Mouse (Mus musculus) CH12.LX (cell line): ENCODE measurements around the gene Adam1a. TPM values are rescaled to one million over a fixed set of nuclear protein-coding genes. Genes with fewer than 3 reads are reported as not detected.

Source experiments
- DNase-seq: peaks from one replicate; pipeline ENCODE4 v3.0.0-alpha.2; 2013; ENCODE audit errors: extremely low read depth
- H3K27ac ChIP-seq: 2 replicates; pipeline ENCODE4 v1.5.1; 2012; ENCODE audit warnings: low read depth, mild to moderate bottlenecking, control low read depth, moderate library complexity; ENCODE audit not compliant: insufficient read depth
- H3K27me3 ChIP-seq: replicated peaks from 2 replicates; pipeline ENCODE3; 2012; ENCODE audit warnings: inconsistent platforms
- H3K36me3 ChIP-seq, 2 experiments: replicated peaks in 1 of 2; 2 replicates each; pipeline versions ENCODE3 to v1.6.1; 2012; ENCODE audit warnings: inconsistent platforms in 1 of 2, low read length in 1 of 2, mild to moderate bottlenecking in 1 of 2, mixed read lengths in 1 of 2, moderate library complexity in 1 of 2; ENCODE audit not compliant: control insufficient read depth in 1 of 2, insufficient read depth in 1 of 2
- H3K4me1 ChIP-seq, 2 experiments: 2 replicates each; pipeline ENCODE4 v1.6.1; 2012; ENCODE audit warnings: inconsistent platforms in 1 of 2, moderate library complexity in 1 of 2; ENCODE audit not compliant: insufficient read depth in 2 of 2, control insufficient read depth in 1 of 2
- H3K4me2 ChIP-seq: 2 replicates; pipeline ENCODE4 v1.6.1; 2012; ENCODE audit warnings: low read depth, mild to moderate bottlenecking, control low read depth; ENCODE audit not compliant: poor library complexity, insufficient read depth, severe bottlenecking
- H3K4me3 ChIP-seq, 3 experiments: fragments of 150-350 bp in 1 of 3; sonication (generic) in 1 of 3; replicated peaks in 1 of 3; 2 replicates each; pipeline versions ENCODE3 to v1.5.1; 2011 to 2012; ENCODE audit warnings: low read depth in 2 of 3, low read length in 2 of 3, mild to moderate bottlenecking in 2 of 3, moderate library complexity in 2 of 3, control low read depth in 1 of 3, improper control_type of control experiment in 1 of 3, inconsistent platforms in 1 of 3, mixed read lengths in 1 of 3; ENCODE audit not compliant: poor library complexity in 1 of 3
- H3K79me2 ChIP-seq: replicated peaks from 2 replicates; pipeline ENCODE4 v1.6.1; 2012; ENCODE audit warnings: mild to moderate bottlenecking, moderate library complexity; ENCODE audit not compliant: control insufficient read depth, poor library complexity, insufficient read depth, severe bottlenecking; ENCODE audit errors: extremely low read depth
- H3K9ac ChIP-seq: 2 replicates; pipeline ENCODE4 v1.6.1; 2012; ENCODE audit warnings: low read depth, mild to moderate bottlenecking, control low read depth, moderate library complexity; ENCODE audit not compliant: insufficient read depth
- H3K9me3 ChIP-seq: replicated peaks from 2 replicates; pipeline ENCODE3; 2012; ENCODE audit warnings: low read length, inconsistent platforms, mixed read lengths
- ELF1 ChIP-seq: IDR thresholded peaks from 2 replicates; pipeline ENCODE4 v1.6.1; 2014; ENCODE audit warnings: low read depth, mild to moderate bottlenecking, inconsistent platforms, low read length, improper control_type of control experiment
- GABPA ChIP-seq: IDR thresholded peaks from 2 replicates; pipeline ENCODE4 v1.6.1; 2012; ENCODE audit warnings: low read depth, low read length, improper control_type of control experiment, inconsistent platforms; ENCODE audit not compliant: insufficient replicate concordance
- HCFC1 ChIP-seq: IDR thresholded peaks from 2 replicates; pipeline ENCODE4 v1.6.1; 2012; ENCODE audit warnings: low read depth, mild to moderate bottlenecking, inconsistent platforms, low read length, improper control_type of control experiment
- IRF4 ChIP-seq: IDR thresholded peaks from 2 replicates; pipeline ENCODE4 v1.6.1; 2014; ENCODE audit warnings: low read depth, mild to moderate bottlenecking, inconsistent platforms, low read length, improper control_type of control experiment
- JUND ChIP-seq: conservative IDR thresholded peaks from 2 replicates; pipeline ENCODE4 v1.6.1; 2011; ENCODE audit warnings: low read depth, low read length, improper control_type of control experiment
- KAT2A ChIP-seq: IDR thresholded peaks from 2 replicates; pipeline ENCODE4 v1.6.1; 2012; ENCODE audit warnings: low read length, improper control_type of control experiment, inconsistent platforms; ENCODE audit not compliant: insufficient replicate concordance
- MAFK ChIP-seq: IDR thresholded peaks from 2 replicates; pipeline ENCODE4 v1.6.1; 2011; ENCODE audit warnings: low read length, improper control_type of control experiment; ENCODE audit not compliant: insufficient replicate concordance
- MAX ChIP-seq: IDR thresholded peaks from 2 replicates; pipeline ENCODE4 v1.6.1; 2011; ENCODE audit warnings: low read length, improper control_type of control experiment
- MEF2A ChIP-seq: IDR thresholded peaks from 2 replicates; pipeline ENCODE4 v1.6.1; 2014; ENCODE audit warnings: low read depth, mild to moderate bottlenecking, inconsistent platforms, low read length, improper control_type of control experiment, borderline replicate concordance
- MXI1 ChIP-seq: IDR thresholded peaks from 2 replicates; pipeline ENCODE4 v1.6.1; 2011; ENCODE audit warnings: mild to moderate bottlenecking, low read depth, low read length, improper control_type of control experiment
- MYC ChIP-seq: IDR thresholded peaks from 2 replicates; pipeline ENCODE4 v1.6.1; 2011; ENCODE audit warnings: low read depth, mild to moderate bottlenecking, improper control_type of control experiment, low read length
- NELFE ChIP-seq: IDR thresholded peaks from 2 replicates; pipeline ENCODE4 v1.6.1; 2011; ENCODE audit warnings: low read depth, low read length, improper control_type of control experiment
- NRF1 ChIP-seq: IDR thresholded peaks from 2 replicates; pipeline ENCODE4 v1.6.1; 2014; ENCODE audit warnings: low read depth, mild to moderate bottlenecking, inconsistent platforms, low read length, improper control_type of control experiment, moderate library complexity
- POLR2A ChIP-seq: IDR thresholded peaks from 2 replicates; pipeline ENCODE4 v1.6.1; 2011; ENCODE audit warnings: low read depth, mild to moderate bottlenecking, improper control_type of control experiment, low read length
- POLR2AphosphoS2 ChIP-seq: IDR thresholded peaks from 2 replicates; pipeline ENCODE4 v1.6.1; 2011; ENCODE audit warnings: low read depth, low read length, improper control_type of control experiment
- RCOR1 ChIP-seq: conservative IDR thresholded peaks from 2 replicates; pipeline ENCODE4 v1.6.1; 2012; ENCODE audit warnings: low read depth, mild to moderate bottlenecking, inconsistent platforms, low read length, improper control_type of control experiment
- SIN3A ChIP-seq: IDR thresholded peaks from 2 replicates; pipeline ENCODE4 v1.6.1; 2012; ENCODE audit warnings: low read length, improper control_type of control experiment, inconsistent platforms
- SMC3 ChIP-seq: IDR thresholded peaks from 2 replicates; pipeline ENCODE4 v1.6.1; 2011; ENCODE audit warnings: low read depth, low read length, improper control_type of control experiment
- TBP ChIP-seq: conservative IDR thresholded peaks from 2 replicates; pipeline ENCODE4 v1.6.1; 2011; ENCODE audit warnings: low read depth, low read length, improper control_type of control experiment
- TCF12 ChIP-seq: IDR thresholded peaks from 2 replicates; pipeline ENCODE4 v1.6.1; 2014; ENCODE audit warnings: low read depth, mild to moderate bottlenecking, inconsistent platforms, low read length, improper control_type of control experiment
- UBTF ChIP-seq: IDR thresholded peaks from 2 replicates; pipeline ENCODE4 v1.6.1; 2012; ENCODE audit warnings: low read depth, mild to moderate bottlenecking, inconsistent platforms, low read length, improper control_type of control experiment, moderate library complexity
- USF1 ChIP-seq: IDR thresholded peaks from 2 replicates; pipeline ENCODE4 v1.6.1; 2014; ENCODE audit warnings: low read depth, mild to moderate bottlenecking, inconsistent platforms, low read length, improper control_type of control experiment
- ZKSCAN1 ChIP-seq: IDR thresholded peaks from 2 replicates; pipeline ENCODE4 v1.6.1; 2012; ENCODE audit warnings: low read depth, inconsistent platforms, low read length, improper control_type of control experiment, borderline replicate concordance
- ZMIZ1 ChIP-seq: IDR thresholded peaks from 2 replicates; pipeline ENCODE4 v1.6.1; 2012; ENCODE audit warnings: low read depth, mild to moderate bottlenecking, inconsistent platforms, low read length, improper control_type of control experiment
- ZNF384 ChIP-seq: IDR thresholded peaks from 2 replicates; pipeline ENCODE4 v1.6.1; 2012; ENCODE audit warnings: low read depth, low read length, improper control_type of control experiment, inconsistent platforms
- dilution Hi-C: fragments of 300-500 bp; cut with MboI; formaldehyde crosslinking; loops from 2 replicates; pipeline ENCODE4 v1.14.3; 2020; ENCODE audit warnings: low sequenced_read_pairs; ENCODE audit not compliant: extremely low pct_unique_long_range_greater_than_20kb, extremely low pct_ligation_motif_present
- in situ Hi-C: fragments of 300-500 bp; cut with MboI; formaldehyde crosslinking; loops from 3 replicates; pipeline ENCODE4 v1.14.3; 2019; ENCODE audit warnings: low sequenced_read_pairs, low pct_ligation_motif_present, low pct_unique_long_range_greater_than_20kb, mixed read lengths
- polyA plus RNA-seq: library from polyadenylated mRNA; unstranded; fragments of >175 nt; gene quantifications from 2 replicates; pipeline ENCODE4 v1.2.1, GENCODE M21; 2012; ENCODE audit warnings: low read depth; ENCODE audit not compliant: insufficient read length
- total RNA-seq, 2 experiments: library from RNA; depleted of rRNA; stranded (reverse); fragments of 300-350 nt in 1 of 2; fragments of >200 nt in 1 of 2; gene quantifications; 2 replicates each; pipeline ENCODE4 v1.2.3; 2012 to 2014

Gene Adam1a
- total and polyA plus RNA-seq, 3 experiments: 1.2 to 1.6 (median 1.3) TPM

DNA sequence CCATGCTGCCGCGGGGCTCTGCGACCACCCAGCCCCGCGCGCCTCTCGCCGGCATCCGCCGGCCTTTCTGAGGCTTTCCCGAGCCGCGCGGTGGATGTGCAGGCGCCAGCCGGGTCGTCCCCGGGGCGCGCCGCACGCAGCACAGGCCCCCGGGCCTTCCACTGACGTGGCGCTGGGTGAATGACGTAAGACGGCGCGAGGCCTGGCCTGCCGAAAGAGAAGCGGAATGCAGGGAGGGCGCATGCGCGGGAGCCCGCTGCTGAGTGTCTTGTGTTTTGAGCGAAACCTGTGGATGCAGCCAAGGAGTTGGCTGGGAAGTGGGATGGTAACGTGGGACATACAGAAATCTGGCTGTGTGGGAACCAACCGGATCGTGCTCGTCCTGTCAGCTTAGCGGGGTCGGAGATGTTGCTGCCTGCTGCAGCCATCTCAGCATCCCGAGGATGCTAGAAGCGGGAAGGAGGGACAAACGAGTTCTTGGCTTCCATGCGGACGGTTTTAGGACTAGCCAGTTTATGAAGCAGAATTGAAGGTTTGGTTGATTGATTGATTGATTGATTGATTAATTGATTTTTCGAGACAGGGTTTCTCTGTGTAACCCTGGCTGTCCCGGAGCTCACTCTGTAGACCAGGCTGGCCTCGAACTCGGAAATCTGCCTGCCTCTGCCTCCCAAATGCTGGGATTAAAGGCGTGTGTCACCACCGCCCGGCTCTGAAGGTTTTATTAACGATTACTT lies 679 bp upstream of the Adam1a start, which contains the start of gene Mapkapk5:
TSS of gene Mapkapk5 (minus strand) at position 113 of the 737 bp plus-strand sequence.
- H3K27ac ChIP-seq: peak within 1 kb of the TSS; percentile 2; the same call in 1 of the 2 replicates
- dilution Hi-C loops (no loop called here), in situ Hi-C loops (no loop called here)
- H3K9ac ChIP-seq: peak within 1 kb of the TSS; percentile 93
- no peaks in the 10 kb centered on the region for H3K9me3 ChIP-seq
- peak; percentile 95 for DNase-seq
- H3K27me3 ChIP-seq: no peaks in the 10 kb centered on the region
- peaks cover 34% of the 10 kb centered on the region for H3K79me2 ChIP-seq
- peak within 1 kb of the TSS; percentile 76 to 100 (median 96) for H3K4me3 ChIP-seq
- H3K4me2 ChIP-seq: peak within 1 kb of the TSS; percentile 87
- peaks cover 0 to 19% of the 10 kb centered on the region in 2 experiments for H3K36me3 ChIP-seq
- H3K4me1 ChIP-seq: peaks cover 0 to 34% of the 10 kb centered on the region in 2 experiments; a peak in 2 of 4 replicates
- no peak for TF ChIP-seq MAFK
- peak; percentile 58; the same call in 1 of the 2 replicates for TF ChIP-seq POLR2AphosphoS2
- TF ChIP-seq POLR2A: peak; percentile 83
- peak; percentile 98 for TF ChIP-seq KAT2A
- no peak for TF ChIP-seq JUND
- no peak for TF ChIP-seq USF1
- TF ChIP-seq SMC3: no peak
- peak; percentile 76; the same call in 1 of the 2 replicates for TF ChIP-seq ZMIZ1
- peak; percentile 79 for TF ChIP-seq ELF1
- TF ChIP-seq UBTF: 0 out of 2 replicates have a peak, but pooled peaks have one; percentile 61
- TF ChIP-seq ZKSCAN1: no peak
- TF ChIP-seq NRF1: peak; percentile 95
- peak; percentile 69; the same call in 1 of the 2 replicates for TF ChIP-seq MEF2A
- peak; percentile 66 for TF ChIP-seq TCF12
- TF ChIP-seq GABPA: peak; percentile 80; the same call in 1 of the 2 replicates
- peak; percentile 51 for TF ChIP-seq IRF4
- peak; percentile 65; the same call in 1 of the 2 replicates for TF ChIP-seq MYC
- TF ChIP-seq ZNF384: no peak
- peak; percentile 97 for TF ChIP-seq HCFC1
- peak; percentile 97 for TF ChIP-seq MAX
- 0 out of 2 replicates have a peak, but pooled peaks have one; percentile 44 for TF ChIP-seq TBP
- TF ChIP-seq SIN3A: peak; percentile 93
- peak; percentile 74 for TF ChIP-seq MXI1
- peak; percentile 88 for TF ChIP-seq NELFE
- TF ChIP-seq RCOR1: peak; percentile 58; the same call in 1 of the 2 replicates
